Mouse (Mus musculus) forebrain, embryonic 15.5 days (tissue): ENCODE measurements around the gene Auts2. TPM values are rescaled to one million over a fixed set of nuclear protein-coding genes. Genes with fewer than 3 reads are reported as not detected.
A peak's percentile ranks its signal among the peaks of the same experiment; 100 is the strongest.

ENCODE experiments used
- ATAC-seq: fragments of 200-750 bp; cut with Nextera tagmentation; replicated peaks from 2 replicates; pipeline ENCODE4 v1.8.0; 2017; ENCODE audit warnings: mild to moderate bottlenecking, moderate TSS enrichment, moderate library complexity
- H3K27ac ChIP-seq: fragments of 300-500 bp; sonication (generic); replicated peaks from 2 replicates; pipeline ENCODE4 v1.5.1; 2015; ENCODE audit warnings: mild to moderate bottlenecking, inconsistent platforms
- H3K27me3 ChIP-seq: fragments of 300-500 bp; sonication (generic); 2 replicates; pipeline ENCODE4 v1.6.1; 2015; ENCODE audit warnings: inconsistent platforms
- H3K36me3 ChIP-seq: fragments of 300-500 bp; sonication (generic); 2 replicates; pipeline ENCODE4 v1.6.1; 2015; ENCODE audit warnings: mild to moderate bottlenecking, inconsistent platforms
- H3K4me1 ChIP-seq: fragments of 300-500 bp; sonication (generic); 2 replicates; pipeline ENCODE4 v1.6.1; 2015; ENCODE audit warnings: inconsistent platforms
- H3K4me2 ChIP-seq: fragments of 300-500 bp; sonication (generic); replicated peaks from 2 replicates; pipeline ENCODE4 v1.6.1; 2015; ENCODE audit warnings: mild to moderate bottlenecking, inconsistent platforms
- H3K4me3 ChIP-seq: fragments of 300-500 bp; sonication (generic); 2 replicates; pipeline ENCODE4 v1.5.1; 2015; ENCODE audit warnings: mild to moderate bottlenecking, inconsistent platforms
- H3K9ac ChIP-seq: fragments of 300-500 bp; sonication (generic); replicated peaks from 2 replicates; pipeline ENCODE4 v1.6.1; 2015; ENCODE audit warnings: mild to moderate bottlenecking, inconsistent platforms
- H3K9me3 ChIP-seq: fragments of 300-500 bp; sonication (generic); 2 replicates; pipeline ENCODE4 v1.6.1; 2016; ENCODE audit warnings: inconsistent platforms
- WGBS: fragments of 180-500 bp; shearing (Covaris S2); methylation state at CpG from one replicate; pipeline ENCODE4 v1.1.7; 2015; ENCODE audit warnings: mixed read lengths; 5-methylcytosine and 5-hydroxymethylcytosine counted together
- polyA plus RNA-seq: library from polyadenylated mRNA; unstranded; fragments of >200 nt; fragmentation: Nextera tagmentation; extraction: Ambion mirVana; gene quantifications from 2 replicates; pipeline ENCODE4 v1.2.1, GENCODE M21; 2015

The Auts2 gene
- polyA plus RNA-seq, 1 experiment from 2014 or later: 94.3 TPM

DNA sequence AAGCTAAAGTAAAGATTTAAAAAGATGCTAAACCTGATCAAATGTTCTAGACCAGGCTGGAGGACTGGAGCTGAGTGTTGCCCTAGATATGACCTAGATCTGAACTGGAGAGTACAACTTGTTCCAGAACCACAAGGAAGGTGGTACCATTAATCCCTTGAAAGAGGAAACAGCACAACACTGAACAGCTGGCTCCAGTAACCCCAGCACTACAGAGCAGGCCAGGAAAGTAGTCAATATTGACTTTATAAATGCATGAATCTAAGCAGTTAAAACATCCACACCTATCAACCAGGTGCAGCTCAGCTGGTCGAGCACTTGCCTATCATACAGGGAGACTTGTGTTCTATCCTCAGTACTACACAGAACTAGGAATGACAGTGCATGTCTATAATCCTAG lies 281.4 kb downstream of the Auts2 start:
- 85% methylated on average over 1 of the region's 1 CpGs for WGBS
- ATAC-seq: no peak

DNA sequence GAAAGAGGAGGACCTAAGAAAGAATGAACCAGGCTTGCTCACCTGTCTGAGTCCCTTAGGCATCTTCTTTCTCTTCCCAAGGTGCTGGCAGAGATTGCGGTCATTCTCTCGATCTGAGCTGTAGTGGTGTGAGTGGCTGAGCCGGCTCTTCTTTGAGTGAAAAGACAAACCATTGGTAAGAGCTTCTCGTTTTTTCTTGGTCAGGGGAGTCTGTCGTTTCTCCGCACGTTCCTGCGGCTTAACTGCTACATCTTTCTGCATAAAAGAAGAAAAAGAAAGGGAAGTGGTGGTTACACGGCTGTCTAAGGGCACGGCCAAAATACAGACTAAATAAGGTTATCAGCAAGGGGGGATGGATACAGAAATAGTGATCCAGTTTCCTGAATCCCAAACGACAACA lies 284.3 kb downstream of the Auts2 start:
- no peak for ATAC-seq
- WGBS: 92% methylated on average over 11 of the region's 11 CpGs
- no peak overlapping the region for H3K9ac ChIP-seq
- H3K9me3 ChIP-seq: no peaks in the 10 kb centered on the region
- H3K4me1 ChIP-seq: peaks cover 13% of the 10 kb centered on the region
- no peaks in the 10 kb centered on the region for H3K27me3 ChIP-seq
- no peak overlapping the region for H3K4me3 ChIP-seq
- no peaks in the 10 kb centered on the region for H3K36me3 ChIP-seq
- H3K4me2 ChIP-seq: no peak overlapping the region
- no peak overlapping the region for H3K27ac ChIP-seq

More for the DNA sequence above, 281.4 kb downstream of the Auts2 start:
- Histone ChIP-seq H3K4me3 (no peak overlapping the region), H3K4me1 (peaks cover 37% of the 10 kb centered on the region), H3K27ac (no peak overlapping the region), H3K27me3 (no peaks in the 10 kb centered on the region), H3K9ac (no peak overlapping the region), H3K9me3 (no peaks in the 10 kb centered on the region), H3K4me2 (no peak overlapping the region), H3K36me3 (no peaks in the 10 kb centered on the region)

DNA sequence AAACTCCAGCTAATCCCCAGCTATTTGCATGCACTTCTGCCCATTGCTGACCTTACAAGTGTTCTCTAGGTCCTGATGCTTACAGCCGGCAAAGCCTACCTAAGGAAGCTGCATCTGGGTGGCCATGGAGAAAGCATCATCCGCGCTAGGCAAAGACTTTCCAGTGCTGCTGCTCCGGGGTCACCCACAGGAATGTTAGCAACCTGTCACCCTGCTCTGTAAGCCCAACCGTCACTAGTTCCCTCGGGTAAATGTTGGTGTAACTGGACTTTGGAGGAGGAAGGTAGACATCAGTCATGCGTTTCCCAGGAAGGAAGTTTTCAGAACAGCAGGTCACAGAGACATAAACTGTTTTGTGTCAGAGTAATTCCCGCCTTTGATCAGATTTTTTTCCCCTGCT lies 287.6 kb downstream of the Auts2 start:
- H3K9me3 ChIP-seq: no peaks in the 10 kb centered on the region
- no peak overlapping the region for H3K4me3 ChIP-seq
- H3K36me3 ChIP-seq: no peaks in the 10 kb centered on the region
- ATAC-seq: no peak
- peaks cover 6% of the 10 kb centered on the region; the same call in 1 of the 2 replicates for H3K4me1 ChIP-seq
- H3K4me2 ChIP-seq: no peak overlapping the region
- no peak overlapping the region for H3K9ac ChIP-seq
- H3K27me3 ChIP-seq: no peaks in the 10 kb centered on the region
- WGBS: 81% methylated on average over 8 of the region's 8 CpGs
- no peak overlapping the region for H3K27ac ChIP-seq

DNA sequence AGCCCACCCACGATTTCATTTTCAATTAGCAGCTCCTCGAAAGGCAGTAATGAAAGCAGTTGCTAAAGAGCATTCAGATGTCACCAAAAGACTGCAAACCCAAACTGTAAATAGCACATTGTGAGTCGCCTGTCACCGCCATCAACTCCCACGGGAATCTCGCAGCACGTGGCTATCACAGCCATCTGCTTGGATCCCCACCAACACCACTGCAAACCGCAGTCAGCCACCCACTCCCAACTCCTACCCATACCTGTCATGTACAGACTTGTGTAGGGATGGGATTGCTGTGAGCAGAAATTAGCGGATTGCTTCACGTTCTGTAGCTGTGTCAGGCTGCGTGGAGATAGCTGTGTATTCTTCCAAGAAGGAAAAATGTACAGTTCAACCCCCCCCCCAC lies 293.6 kb downstream of the Auts2 start:
- Histone ChIP-seq H3K27ac (no peak overlapping the region), H3K27me3 (no peaks in the 10 kb centered on the region), H3K9ac (no peak overlapping the region), H3K4me1 (peaks cover 30% of the 10 kb centered on the region), H3K4me3 (no peak overlapping the region), H3K36me3 (no peaks in the 10 kb centered on the region), H3K9me3 (no peaks in the 10 kb centered on the region), H3K4me2 (no peak overlapping the region)
- ATAC-seq: 0 out of 2 replicates have a peak, but pooled peaks have one; percentile 55
- 28% methylated on average over 11 of the region's 11 CpGs for WGBS

DNA sequence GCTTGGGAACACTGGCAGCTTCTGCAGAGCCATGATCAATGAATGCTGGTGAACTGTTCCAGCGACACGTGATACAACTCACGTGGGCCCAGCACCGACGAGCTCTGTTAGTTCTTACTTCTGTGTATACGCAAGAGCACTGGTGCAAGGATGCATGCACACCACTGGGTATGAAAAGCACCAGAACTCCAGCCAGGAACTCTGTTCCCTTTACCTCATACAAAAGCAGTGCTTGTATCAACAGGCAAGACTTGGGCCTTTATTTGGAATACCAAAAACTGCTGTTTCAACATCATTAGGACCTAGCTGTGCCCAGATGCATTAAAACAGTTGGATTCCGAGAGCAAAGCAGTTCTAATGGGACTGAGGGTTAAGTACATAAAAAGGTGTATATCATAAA lies 295.1 kb downstream of the Auts2 start:
- Histone ChIP-seq H3K27me3 (no peaks in the 10 kb centered on the region), H3K9ac (no peak overlapping the region), H3K4me2 (no peak overlapping the region), H3K9me3 (no peaks in the 10 kb centered on the region), H3K4me1 (peaks cover 30% of the 10 kb centered on the region), H3K4me3 (no peak overlapping the region), H3K27ac (no peak overlapping the region), H3K36me3 (no peaks in the 10 kb centered on the region)
- 59% methylated on average over 7 of the region's 7 CpGs for WGBS
- no peak for ATAC-seq

DNA sequence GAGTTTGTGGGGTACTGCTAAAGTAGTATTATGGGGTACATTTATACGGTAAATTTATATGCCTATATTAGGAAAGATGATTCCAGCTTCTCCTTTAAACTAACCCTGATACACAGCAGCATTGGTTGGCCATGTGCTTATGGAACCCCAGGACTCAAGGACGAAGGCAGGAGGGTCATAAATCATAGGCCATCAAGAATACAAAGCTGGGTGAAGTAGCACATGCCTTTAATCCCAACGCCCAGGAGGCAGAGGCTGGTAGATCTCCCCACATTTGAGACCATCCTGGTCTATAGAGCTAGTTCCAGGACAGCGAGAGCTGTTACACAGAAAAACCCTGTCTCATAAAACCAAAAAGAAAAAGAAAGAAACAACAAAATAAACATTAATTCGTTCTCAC lies 307.7 kb downstream of the Auts2 start:
- no peak overlapping the region for H3K27ac ChIP-seq
- WGBS: 77% methylated on average over 5 of the region's 5 CpGs

DNA sequence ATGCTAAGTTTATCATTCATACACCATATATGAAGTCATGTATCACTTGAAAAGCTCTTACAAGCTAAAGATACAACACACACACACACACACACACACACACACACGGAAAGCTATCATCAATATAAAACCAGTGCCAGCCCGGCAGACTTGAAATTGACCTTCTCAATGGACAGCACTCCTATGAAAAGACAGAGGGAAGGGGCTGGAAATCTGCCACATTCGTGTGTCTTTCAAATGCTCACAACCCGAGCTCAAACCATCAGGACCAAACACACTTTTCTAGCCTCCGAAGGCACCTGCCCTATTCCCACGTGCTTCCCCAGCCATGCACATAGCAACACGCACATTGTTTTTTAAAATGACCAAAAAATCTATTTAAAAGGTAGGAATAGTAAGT lies 308.7 kb downstream of the Auts2 start:
- Histone ChIP-seq H3K4me1 (peaks cover 39% of the 10 kb centered on the region), H3K4me3 (no peak overlapping the region), H3K27ac (no peak overlapping the region), H3K36me3 (no peaks in the 10 kb centered on the region), H3K4me2 (no peak overlapping the region), H3K27me3 (no peaks in the 10 kb centered on the region), H3K9ac (no peak overlapping the region), H3K9me3 (no peaks in the 10 kb centered on the region)
- 54% methylated on average over 7 of the region's 7 CpGs for WGBS
- no peak for ATAC-seq

More for the DNA sequence above, 307.7 kb downstream of the Auts2 start:
- no peak overlapping the region for H3K9ac ChIP-seq
- H3K9me3 ChIP-seq: no peaks in the 10 kb centered on the region
- no peak overlapping the region for H3K4me2 ChIP-seq
- H3K4me1 ChIP-seq: peaks cover 29% of the 10 kb centered on the region
- H3K27me3 ChIP-seq: no peaks in the 10 kb centered on the region
- ATAC-seq: no peak
- no peak overlapping the region for H3K4me3 ChIP-seq
- H3K36me3 ChIP-seq: no peaks in the 10 kb centered on the region

DNA sequence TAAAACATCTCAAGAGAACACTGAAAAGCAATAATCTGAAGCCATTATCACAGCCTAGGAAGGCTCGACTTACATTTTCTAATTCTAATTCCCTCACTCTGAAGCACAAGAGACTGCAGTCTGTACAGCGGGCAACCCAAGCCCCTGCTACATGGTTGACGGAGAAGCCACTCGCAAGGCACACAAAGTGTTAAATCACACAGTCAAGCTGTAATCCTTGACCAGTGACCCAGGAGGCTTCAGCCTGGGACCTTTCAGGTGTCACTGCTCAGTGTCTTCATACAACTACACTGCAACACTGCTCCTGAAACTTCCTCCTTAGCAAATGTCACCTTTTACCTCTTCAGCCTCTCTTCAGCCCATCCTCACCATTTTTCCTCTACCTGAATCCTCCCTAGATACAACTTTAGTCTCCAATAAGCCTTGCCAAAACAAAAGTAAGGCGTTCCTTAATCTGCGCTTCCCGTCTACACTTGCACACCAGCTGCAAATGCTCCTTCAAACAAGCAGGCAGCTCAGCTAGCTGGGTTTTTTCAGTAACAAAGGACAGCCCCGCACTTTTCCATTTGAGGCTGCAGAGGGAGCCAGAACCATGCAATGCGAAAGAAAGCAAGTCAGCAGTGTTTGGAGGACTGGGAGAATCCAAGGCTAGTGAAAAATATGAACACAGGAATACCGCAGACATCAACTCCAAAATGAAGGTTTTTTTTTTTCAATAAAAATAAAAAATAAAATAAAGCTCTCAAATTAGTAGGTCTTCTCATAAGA lies 311.7 kb downstream of the Auts2 start:
- no peak overlapping the region; the same call in 1 of the 2 replicates for H3K4me2 ChIP-seq
- no peaks in the 10 kb centered on the region for H3K9me3 ChIP-seq
- H3K27me3 ChIP-seq: no peaks in the 10 kb centered on the region
- H3K9ac ChIP-seq: peak overlapping the region; percentile 9; the same call in 1 of the 2 replicates
- H3K4me1 ChIP-seq: peaks cover 48% of the 10 kb centered on the region
- ATAC-seq: peak; percentile 80
- H3K4me3 ChIP-seq: no peak overlapping the region
- H3K27ac ChIP-seq: peak overlapping the region; percentile 52; the same call in 1 of the 2 replicates
- 26% methylated on average over 10 of the region's 10 CpGs for WGBS
- H3K36me3 ChIP-seq: no peaks in the 10 kb centered on the region

DNA sequence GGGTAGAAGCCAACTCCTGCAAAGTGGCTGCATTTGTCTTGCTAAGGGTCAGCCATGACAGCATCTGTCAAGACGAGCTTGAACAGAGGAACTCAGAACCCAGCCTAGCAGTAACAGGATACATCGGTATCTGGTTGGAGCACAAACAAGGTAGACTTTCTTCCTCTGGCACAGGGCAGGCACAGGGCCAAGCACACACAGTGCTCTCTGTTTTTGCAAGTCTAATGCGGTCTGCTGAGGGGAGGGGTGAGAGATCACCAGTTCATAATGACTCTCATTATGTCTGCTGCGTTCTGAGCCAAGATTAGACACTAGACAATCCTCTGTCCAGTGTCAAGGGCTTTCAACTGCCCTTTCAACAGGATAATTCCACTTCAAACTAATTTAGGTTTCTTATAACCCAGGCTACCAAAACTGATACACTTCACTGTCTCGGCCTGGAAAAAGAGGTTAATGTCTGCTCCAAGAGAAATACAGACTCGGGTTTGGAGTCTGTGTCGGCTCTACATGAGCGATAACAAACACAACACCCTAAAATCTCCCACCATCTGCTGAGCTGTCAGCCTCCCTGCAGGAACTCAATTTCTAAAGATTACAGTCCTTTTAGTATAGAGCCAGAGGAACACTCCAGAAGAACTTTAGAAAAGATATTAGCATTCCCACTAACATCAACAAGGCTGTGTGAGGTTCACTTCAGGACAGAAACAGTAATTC lies 313.3 kb downstream of the Auts2 start:
- Histone ChIP-seq H3K4me3 (no peak overlapping the region), H3K27me3 (no peaks in the 10 kb centered on the region), H3K9ac (no peak overlapping the region), H3K4me1 (peaks cover 48% of the 10 kb centered on the region), H3K36me3 (no peaks in the 10 kb centered on the region), H3K4me2 (peak overlapping the region; percentile 19), H3K9me3 (no peaks in the 10 kb centered on the region), H3K27ac (peak overlapping the region; percentile 83)
- 3% methylated on average over 8 of the region's 8 CpGs for WGBS
- ATAC-seq: peak; percentile 82

DNA sequence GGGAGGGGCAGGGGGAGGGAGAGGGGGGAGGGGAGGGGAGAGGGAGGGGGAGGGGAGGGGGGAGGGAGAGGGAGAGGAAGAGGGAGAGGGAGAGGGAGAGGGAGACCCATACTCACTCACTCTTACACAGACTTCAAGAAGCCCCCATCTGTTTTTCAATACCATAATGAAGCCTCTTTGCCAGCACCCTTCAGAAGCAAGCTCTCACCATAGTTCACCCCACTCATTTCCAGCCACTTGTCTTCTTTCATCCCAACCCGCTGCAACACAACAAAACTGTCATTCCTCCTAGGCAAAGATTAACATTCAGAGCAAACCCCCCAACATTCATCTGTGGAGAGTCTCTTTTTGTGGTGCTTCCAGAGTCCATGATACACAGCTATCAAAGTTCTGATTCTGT lies 314.1 kb downstream of the Auts2 start:
- 6% methylated on average over 1 of the region's 1 CpGs for WGBS
- H3K4me1 ChIP-seq: peaks cover 44% of the 10 kb centered on the region

DNA sequence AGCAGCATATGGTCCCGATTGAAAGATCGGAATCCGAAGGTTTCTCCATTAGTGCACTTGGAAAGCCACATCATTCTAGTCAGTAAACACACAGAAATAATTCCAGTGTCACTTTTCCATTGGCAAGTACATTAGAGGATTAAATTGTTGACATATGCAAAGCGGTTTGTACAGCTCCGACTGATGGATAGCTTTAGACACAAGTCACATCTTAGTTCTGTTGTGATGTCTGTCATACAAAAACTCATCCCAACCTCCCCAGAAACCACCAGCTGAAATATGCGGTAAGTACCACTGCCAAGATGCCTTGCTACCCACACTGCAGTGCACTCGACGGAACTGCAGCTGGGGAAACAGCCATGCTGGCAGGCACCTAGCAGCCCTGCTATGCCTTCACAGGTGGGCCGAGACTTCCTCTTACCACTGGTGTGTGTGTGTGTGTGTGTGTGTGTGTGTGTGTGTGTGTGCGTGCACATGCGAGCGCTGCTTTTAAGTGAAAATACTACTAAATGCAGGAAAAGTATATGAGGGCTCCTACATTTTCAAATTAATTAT lies 322.7 kb downstream of the Auts2 start:
- WGBS: 56% methylated on average over 12 of the region's 12 CpGs

More for the DNA sequence above, 314.1 kb downstream of the Auts2 start:
- Histone ChIP-seq H3K4me2 (no peak overlapping the region), H3K4me3 (no peak overlapping the region), H3K27me3 (no peaks in the 10 kb centered on the region), H3K9me3 (no peaks in the 10 kb centered on the region), H3K9ac (no peak overlapping the region), H3K36me3 (no peaks in the 10 kb centered on the region), H3K27ac (peak overlapping the region; percentile 83)
- peak; percentile 62; the same call in 1 of the 2 replicates for ATAC-seq

DNA sequence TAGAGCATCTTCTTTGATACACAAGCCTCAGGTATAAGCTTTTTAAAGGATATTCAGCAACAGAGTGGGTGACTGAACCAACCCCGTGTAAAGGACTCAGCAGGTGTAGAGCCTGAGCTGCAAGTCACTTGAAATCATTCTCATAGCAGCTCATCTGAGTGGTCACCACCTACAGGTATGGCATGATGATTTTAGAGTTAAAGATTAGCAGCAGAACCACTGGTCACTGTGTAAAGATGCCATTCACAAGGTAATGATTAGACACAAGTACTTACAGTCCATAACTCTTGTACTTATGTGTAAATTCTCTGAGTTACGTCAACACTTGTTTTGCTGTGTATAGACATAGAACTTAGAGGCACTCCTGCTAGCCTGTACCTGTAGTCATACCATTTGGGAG lies 327.0 kb downstream of the Auts2 start:
- Histone ChIP-seq H3K36me3 (no peaks in the 10 kb centered on the region), H3K27ac (no peak overlapping the region), H3K4me2 (no peak overlapping the region), H3K4me3 (no peak overlapping the region), H3K9me3 (no peaks in the 10 kb centered on the region), H3K9ac (no peak overlapping the region), H3K4me1 (peaks cover 28% of the 10 kb centered on the region), H3K27me3 (no peaks in the 10 kb centered on the region)
- no peak for ATAC-seq
- 93% methylated on average over 2 of the region's 2 CpGs for WGBS

More for the DNA sequence above, 322.7 kb downstream of the Auts2 start:
- Histone ChIP-seq H3K4me2 (no peak overlapping the region), H3K9ac (no peak overlapping the region), H3K36me3 (no peaks in the 10 kb centered on the region), H3K9me3 (no peaks in the 10 kb centered on the region), H3K27ac (no peak overlapping the region), H3K27me3 (no peaks in the 10 kb centered on the region), H3K4me1 (peaks cover 26% of the 10 kb centered on the region), H3K4me3 (no peak overlapping the region)
- ATAC-seq: no peak
